Mouse (Mus musculus) CD4-positive, CD25-positive, alpha-beta regulatory T cell, adult 2 months (primary cell): ENCODE results near the gene Gper1.

Experiments used
- DNase-seq: peaks from one replicate; pipeline ENCODE4 v3.0.0-alpha.2; 2012; ENCODE audit warnings: low read depth, low spot score

The Gper1 gene

GRCm38 (mm10) chr5:139423026-139423865 is at the start of gene Gper1:
TSS of gene Gper1 (plus strand) at chr5:139423151.
- no peak for DNase-seq

- no peak for DNase-seq
Observed at GRCm38 (mm10) chr5:139373889-139374444, 49.0 kb upstream of the Gper1 start.

GRCm38 (mm10) chr5:139374841-139375240 is 48.1 kb upstream of the Gper1 start:
- no peak for DNase-seq

DNA sequence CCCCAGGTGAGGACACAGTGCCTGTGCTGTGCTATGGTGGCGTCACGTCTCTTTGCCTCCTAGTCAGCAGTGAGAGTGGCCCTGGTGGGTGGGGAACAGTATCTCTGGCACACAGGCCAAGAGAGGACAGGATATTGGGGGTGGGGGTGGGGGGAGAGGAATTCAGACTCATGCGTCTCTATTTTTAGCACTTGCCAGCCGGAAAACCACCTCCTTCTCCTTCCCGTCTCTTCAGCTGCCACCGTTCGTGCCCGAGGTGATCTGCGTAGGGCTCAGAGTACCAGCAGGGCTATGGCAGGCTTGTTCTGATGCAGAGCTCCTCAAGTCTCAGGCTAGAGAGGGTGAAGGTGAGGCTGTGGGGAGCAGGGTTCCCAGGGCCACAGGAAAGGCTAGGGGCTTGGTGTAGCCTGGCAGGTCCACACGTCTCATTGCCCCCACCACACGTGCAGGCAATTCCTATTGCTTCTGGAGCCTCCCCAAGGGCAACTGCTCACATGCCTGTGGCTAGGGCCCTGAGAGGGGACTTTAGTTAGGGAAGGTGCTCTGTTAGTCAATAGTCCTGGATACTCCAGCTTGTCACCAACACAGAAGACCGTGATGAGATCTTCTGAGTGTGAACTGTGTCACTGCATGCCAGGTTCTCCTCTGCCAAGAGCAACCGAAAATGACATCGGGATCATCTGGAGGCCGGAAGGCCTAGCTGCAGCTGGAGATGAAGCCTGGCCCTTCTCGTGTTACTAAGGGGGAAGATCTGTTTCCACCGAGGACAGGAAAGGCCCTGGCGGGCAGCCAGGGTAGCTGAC is 45.3 kb upstream of the Gper1 start, which contains the start of gene Gpr146:
Gpr146 (plus strand) TSS at position 230 of the 803 bp plus-strand sequence.
- peak; percentile 67 for DNase-seq

GRCm38 (mm10) chr5:139378271-139378556 is 44.7 kb upstream of the Gper1 start:
- no peak for DNase-seq

DNA sequence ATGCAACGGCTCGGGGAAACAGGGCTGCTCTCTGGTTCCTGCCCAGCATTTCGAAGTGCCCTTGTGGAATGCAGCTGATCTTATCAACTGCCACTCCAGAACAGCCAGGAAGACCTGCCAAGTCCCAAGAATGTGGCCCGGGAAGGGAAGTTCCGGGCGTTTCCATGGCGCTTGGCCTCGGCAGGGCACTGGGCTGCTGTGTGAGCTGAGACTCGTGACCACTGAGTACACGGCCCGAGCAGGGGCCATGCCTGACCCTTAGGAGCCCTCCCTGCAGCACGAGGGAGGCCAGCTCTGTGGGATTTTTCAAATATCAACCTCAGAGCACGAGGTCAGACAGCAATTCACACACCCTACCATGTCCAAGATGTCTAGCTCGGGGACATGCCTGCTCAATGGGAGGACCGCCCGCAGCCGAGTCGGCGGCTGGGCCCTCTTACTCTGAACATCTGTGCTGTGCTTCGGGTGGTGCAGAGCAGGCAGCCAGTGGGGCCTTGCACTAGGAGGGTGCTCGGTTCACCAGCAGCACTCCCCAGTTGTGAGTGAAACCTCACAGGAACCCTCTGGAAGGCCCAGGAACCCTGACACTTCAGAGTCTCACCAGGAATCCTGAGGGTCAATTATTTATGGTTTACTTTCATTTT is 43.8 kb upstream of the Gper1 start:
- no peak for DNase-seq

DNA sequence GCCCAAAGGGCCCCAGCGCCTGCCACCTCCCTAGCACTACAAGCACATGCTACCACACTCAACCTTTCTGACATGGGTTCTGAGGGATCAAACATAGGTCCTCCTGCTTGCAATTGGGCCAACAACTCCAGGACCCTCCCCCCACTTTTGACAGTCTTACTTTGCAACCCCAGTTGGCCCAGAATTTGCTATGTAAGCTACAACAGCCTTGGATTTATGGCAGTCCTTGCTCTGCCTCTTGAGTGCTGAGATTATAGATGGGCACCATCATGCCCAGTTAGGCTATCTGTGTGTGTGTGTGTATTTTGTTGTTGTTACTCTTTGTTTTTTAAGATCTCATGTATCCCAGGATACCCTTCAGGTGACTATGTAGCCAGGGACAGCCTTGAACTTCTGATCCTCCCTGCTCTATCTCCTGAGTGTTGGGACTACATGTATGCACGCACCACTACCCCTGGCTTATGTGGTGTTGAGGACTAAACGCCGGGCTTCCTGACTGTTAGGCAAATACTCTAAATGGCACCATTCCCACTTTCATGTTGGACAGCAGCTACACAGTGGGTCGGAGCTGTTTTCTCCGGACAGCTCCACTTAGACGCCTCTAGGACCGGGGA is 43.1 kb upstream of the Gper1 start:
- DNase-seq, result peak; percentile 34

DNA sequence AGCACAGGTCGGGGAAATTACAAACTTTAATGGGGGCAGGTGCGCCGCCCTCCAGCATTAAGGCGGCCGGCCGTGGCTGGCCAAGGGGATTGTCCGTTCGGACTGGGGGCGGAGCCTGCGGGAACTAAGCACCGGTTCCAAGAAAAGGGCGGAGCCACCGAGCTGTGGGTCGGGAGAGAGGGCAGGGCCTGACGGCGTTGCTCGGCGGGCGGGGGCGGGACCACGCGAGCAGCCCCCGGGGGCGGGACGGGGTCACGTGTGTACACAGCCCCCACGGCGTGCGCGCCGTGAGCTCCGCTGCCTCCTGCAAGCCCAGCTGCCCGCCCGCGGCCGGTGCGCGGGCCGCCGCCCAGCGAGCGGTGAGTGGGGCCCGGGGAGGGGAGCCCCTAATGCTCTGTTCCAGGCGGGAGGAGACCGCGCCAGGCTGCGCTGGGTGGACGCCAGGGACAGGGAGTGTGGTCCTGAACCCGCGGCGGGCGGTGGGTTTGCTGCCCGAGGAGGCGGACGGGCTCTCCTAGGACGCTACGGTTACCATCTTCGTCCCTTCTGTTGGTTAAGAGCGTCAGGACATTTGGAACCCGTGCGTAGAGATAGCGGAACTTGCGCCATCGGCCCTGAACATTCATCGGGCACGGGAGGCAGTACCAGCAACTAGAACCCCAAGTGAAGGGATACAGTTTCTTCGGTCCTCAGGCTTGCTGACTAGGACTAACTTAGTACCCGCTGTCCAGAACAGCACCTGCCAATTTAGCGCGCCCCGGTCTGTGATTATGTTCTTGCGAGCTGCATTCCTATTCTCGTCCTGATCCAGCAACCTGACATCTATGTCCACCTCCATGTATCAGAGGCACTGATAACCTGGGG is 42.3 kb upstream of the Gper1 start:
- DNase-seq, result peak; percentile 85

GRCm38 (mm10) chr5:139381586-139382513 is 41.1 kb upstream of the Gper1 start:
- peak; percentile 91 for DNase-seq

DNA sequence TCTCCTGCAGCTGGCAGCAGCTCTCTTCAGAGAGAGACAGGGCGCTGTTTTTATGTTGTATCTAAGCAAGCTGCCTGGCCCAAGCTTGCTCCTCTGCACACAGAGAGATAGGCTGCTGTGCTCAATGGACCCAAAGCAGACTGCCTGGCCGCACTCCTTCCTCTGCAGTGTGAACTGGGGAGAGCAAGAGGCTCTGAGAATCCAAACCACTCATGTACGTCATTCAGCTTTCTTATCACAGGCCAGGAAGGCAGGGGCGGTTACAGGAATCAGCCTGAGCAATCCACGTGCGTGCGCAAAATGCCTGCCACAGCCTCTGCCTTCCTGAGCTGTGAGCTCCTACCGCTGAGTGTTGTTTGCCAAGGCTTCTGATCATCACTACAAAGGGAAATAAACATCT is 40.2 kb upstream of the Gper1 start:
- peak; percentile 92 for DNase-seq

DNA sequence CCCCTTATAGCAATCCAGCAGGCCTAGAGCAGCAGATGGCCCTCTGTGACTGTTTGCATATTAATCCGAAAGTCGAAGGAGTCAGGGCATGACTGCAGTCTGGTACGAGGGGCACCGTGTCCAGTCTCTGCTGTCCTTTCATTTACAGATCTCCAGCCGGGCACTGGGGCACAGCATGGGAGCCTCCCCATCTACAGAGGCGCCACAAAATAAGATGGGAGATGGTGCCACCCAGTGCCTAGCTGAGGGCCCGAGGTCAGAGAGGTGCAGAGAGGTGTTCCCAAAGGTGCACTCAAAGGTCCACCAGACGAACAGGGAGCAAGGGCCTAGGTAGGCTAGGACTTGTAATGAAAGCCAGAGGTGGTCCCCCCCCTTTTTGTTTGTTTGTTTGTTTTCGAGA is 39.7 kb upstream of the Gper1 start:
- DNase-seq, result no peak

GRCm38 (mm10) chr5:139384531-139384930 is 38.4 kb upstream of the Gper1 start:
- peak; percentile 78 for DNase-seq

- no peak for DNase-seq
Observed at GRCm38 (mm10) chr5:139386047-139386446, 36.9 kb upstream of the Gper1 start.

GRCm38 (mm10) chr5:139387329-139388194 is 35.4 kb upstream of the Gper1 start:
- DNase-seq, result no peak

DNA sequence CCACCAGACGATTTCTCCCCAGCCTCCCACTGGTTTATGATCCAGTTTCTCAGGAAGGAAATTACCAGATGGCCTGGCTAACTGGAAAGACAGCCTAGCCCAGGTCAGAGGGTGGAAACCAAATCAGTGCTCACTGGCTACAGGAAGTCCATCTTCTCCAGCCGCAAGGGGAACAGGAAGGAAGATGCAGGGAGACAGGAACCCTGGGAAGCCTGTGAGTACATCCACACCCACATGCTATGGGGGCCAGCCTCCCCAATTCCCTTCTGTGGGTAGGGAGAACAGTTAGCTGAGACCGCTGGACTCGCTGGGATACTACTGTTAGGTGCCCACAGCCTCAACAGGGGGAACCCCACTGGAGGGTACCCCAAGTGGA is 34.8 kb upstream of the Gper1 start:
- no peak for DNase-seq

DNA sequence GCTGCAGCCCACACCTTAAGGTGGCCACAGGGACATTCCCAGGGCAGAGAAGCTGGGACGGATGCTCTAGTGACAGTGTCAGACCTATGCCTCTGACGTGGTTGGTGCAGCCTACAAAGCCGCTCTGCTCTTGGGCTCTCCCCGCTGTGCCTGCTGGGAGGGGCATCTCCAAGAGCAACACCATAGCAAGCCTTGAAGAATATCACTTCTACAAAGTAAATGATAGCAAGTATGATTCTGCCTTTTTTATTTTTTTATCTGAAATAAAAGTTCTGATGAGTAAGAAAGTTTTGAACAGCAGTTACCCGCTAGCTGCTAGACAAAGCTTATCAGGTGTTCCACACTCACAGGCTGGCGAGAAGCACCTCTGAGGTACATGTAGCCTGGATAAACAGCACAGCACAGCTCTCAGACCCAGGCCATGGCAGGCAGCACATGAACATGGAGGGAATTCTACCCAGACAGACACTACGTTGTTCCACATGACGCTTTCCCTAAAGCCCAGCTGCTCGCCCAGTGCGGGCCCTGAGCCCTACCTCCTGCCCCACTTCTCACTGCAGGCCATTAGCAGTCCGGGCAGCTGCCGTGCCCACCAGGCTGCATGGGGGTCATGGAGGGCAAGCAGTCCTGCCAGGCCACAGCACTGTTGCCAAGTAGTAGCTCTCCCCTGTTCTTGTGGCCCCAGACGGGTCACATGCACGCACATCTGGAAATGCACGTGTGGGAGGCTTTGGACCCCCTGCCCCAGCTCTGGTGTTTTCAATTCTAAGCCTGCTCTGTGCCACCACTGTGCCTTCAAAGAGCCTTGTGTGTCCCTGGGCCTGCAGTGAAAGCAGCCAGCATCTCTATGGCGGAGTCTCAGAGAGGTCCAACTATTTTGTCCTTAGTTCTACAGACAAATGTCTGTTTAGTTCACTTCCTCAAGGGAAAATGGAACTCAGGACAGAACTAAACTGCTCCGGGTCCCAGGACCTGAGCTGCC is 34.0 kb upstream of the Gper1 start:
- DNase-seq, result peak; percentile 62

GRCm38 (mm10) chr5:139389676-139390061 is 33.3 kb upstream of the Gper1 start:
- peak; percentile 39 for DNase-seq
